Mouse (Mus musculus): ENCODE results near the gene Chfr. TPM values are rescaled to one million over a fixed set of nuclear protein-coding genes. Genes with fewer than 3 reads are reported as not detected.

The Chfr gene
- polyA plus RNA-seq, 1 experiment from 2014 or later: 23.6 TPM

DNA sequence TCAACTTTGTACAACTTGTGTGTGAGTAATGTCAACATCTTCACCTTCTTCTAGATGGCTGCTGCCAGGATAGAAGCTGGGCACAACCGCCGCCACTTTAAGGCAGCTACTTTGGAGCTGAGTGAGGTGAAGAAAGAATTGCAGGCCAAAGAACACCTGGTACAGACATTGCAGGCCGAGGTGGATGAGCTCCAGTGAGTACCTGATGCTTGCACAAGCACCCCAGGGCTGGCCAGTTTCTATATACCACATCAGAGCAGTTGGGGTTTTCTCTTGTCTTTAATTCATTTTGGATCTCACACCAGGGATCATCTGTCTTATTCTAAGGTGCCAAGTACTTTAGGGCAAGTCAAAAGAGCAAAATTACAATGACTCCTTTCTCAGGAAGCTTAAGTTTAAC, 81.1 kb downstream of the Chfr start:
- ATAC-seq: no peak
- no peaks in the 10 kb centered on the region for H3K4me1 ChIP-seq (replicated peaks; ENCODE audit: control insufficient read depth, insufficient read depth, low read length)
- no peak overlapping the region for H3K27ac ChIP-seq (ENCODE audit: low read depth, low read length)
- H3K4me2 ChIP-seq (replicated peaks; ENCODE audit: low read depth): no peak overlapping the region
- no peaks in the 10 kb centered on the region for H3K9me3 ChIP-seq (ENCODE audit: control insufficient read depth)
- H3K27me3 ChIP-seq (replicated peaks; ENCODE audit: control insufficient read depth, insufficient read depth, low read length): no peaks in the 10 kb centered on the region
- H3K9ac ChIP-seq (ENCODE audit: low read depth, low read length): no peak overlapping the region
- H3K4me3 ChIP-seq (ENCODE audit: low read depth, low read length): no peak overlapping the region
- TF ChIP-seq CTCF (IDR thresholded peaks at IDR 0.05; ENCODE audit: low read depth): no peak
- 95% methylated on average over 3 of the region's 3 CpGs for WGBS
- H3K36me3 ChIP-seq (ENCODE audit: control insufficient read depth, insufficient read depth): peaks cover 85% of the 10 kb centered on the region

DNA sequence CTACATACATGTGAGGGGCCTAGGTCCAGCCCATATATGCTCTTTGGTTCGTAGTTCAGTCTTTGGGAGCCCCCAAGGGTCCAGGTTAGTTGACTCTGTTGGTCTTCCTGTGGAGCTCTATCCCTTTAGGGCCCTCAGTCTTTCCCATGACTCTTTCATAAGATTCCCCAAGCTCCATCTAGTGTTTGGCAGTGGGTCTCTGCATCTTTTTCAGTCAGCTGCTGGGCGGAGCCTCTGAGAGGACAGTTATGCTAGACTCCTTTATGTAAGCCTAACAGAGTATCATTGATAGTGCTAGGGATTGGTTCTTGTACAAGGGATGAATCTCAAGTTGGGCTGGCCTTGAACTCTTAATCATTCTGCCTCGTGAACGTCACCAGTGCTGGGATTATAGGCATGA, 84.7 kb downstream of the Chfr start:
- Histone ChIP-seq H3K4me1 (replicated peaks; ENCODE audit: control insufficient read depth, insufficient read depth, low read length) (no peaks in the 10 kb centered on the region), H3K27me3 (replicated peaks; ENCODE audit: control insufficient read depth, insufficient read depth, low read length) (no peaks in the 10 kb centered on the region), H3K9ac (ENCODE audit: low read depth, low read length) (no peak overlapping the region), H3K9me3 (ENCODE audit: control insufficient read depth) (no peaks in the 10 kb centered on the region), H3K4me2 (replicated peaks; ENCODE audit: low read depth) (no peak overlapping the region), H3K4me3 (ENCODE audit: low read depth, low read length) (no peak overlapping the region), H3K27ac (ENCODE audit: low read depth, low read length) (no peak overlapping the region), H3K36me3 (ENCODE audit: control insufficient read depth, insufficient read depth) (peaks cover 82% of the 10 kb centered on the region)
- 93% methylated on average over 4 of the region's 4 CpGs for WGBS
- no peak for ATAC-seq
- no peak for TF ChIP-seq CTCF (IDR thresholded peaks at IDR 0.05; ENCODE audit: low read depth)

Other genes starting within 250 kb of the Chfr start
- 0.55 and 0.69 TPM in 2 replicates for gene Gm15446, start 212.4 kb upstream of the Chfr start, polyA plus RNA-seq (2015; fragmentation: Nextera tagmentation; extraction: Ambion mirVana)
- gene Zfp932, start 139.3 kb upstream of the Chfr start, polyA plus RNA-seq (2015; fragmentation: Nextera tagmentation; extraction: Ambion mirVana): 15.0 and 16.4 TPM in 2 replicates
- gene Gm17655, start 63.3 kb upstream of the Chfr start, polyA plus RNA-seq (2015; fragmentation: Nextera tagmentation; extraction: Ambion mirVana): 1.4 and 1.6 TPM in 2 replicates
- gene Gm35315, start 41.4 kb upstream of the Chfr start, polyA plus RNA-seq (2015; fragmentation: Nextera tagmentation; extraction: Ambion mirVana): 0.25 and 0.52 TPM in 2 replicates
- gene Plcxd1, start 35.9 kb upstream of the Chfr start, polyA plus RNA-seq (2015; fragmentation: Nextera tagmentation; extraction: Ambion mirVana): 0.63 and 0.78 TPM in 2 replicates
- gene Gtpbp6, start 27.6 kb upstream of the Chfr start, polyA plus RNA-seq (2015; fragmentation: Nextera tagmentation; extraction: Ambion mirVana): 14.9 and 15.2 TPM in 2 replicates
- 2.0 TPM in 2 replicates for gene Zfp605, start 25.8 kb upstream of the Chfr start, polyA plus RNA-seq (2015; fragmentation: Nextera tagmentation; extraction: Ambion mirVana)
- gene Golga3, start 40.9 kb downstream of the Chfr start, polyA plus RNA-seq (2015; fragmentation: Nextera tagmentation; extraction: Ambion mirVana): 8.1 and 9.1 TPM in 2 replicates
- gene Ankle2, start 95.2 kb downstream of the Chfr start, polyA plus RNA-seq (2015; fragmentation: Nextera tagmentation; extraction: Ambion mirVana): 8.7 and 9.5 TPM in 2 replicates
- 25.5 and 26.4 TPM in 2 replicates for gene Pgam5, start 134.1 kb downstream of the Chfr start, polyA plus RNA-seq (2015; fragmentation: Nextera tagmentation; extraction: Ambion mirVana)
- gene Pxmp2, start 150.3 kb downstream of the Chfr start, polyA plus RNA-seq (2015; fragmentation: Nextera tagmentation; extraction: Ambion mirVana): 5.8 and 6.3 TPM in 2 replicates
- gene Pole, start 150.5 kb downstream of the Chfr start, polyA plus RNA-seq (2015; fragmentation: Nextera tagmentation; extraction: Ambion mirVana): 4.7 and 5.1 TPM in 2 replicates
- 1.6 TPM in 2 replicates for gene P2rx2, start 207.4 kb downstream of the Chfr start, polyA plus RNA-seq (2015; fragmentation: Nextera tagmentation; extraction: Ambion mirVana)
- gene Lrcol1, start 208.9 kb downstream of the Chfr start, polyA plus RNA-seq (2015; fragmentation: Nextera tagmentation; extraction: Ambion mirVana): not detected in 2 replicates

All from intestine, postnatal 0 days (tissue).